Mouse (Mus musculus): Measurements from ENCODE around the gene Tk2.

DNA sequence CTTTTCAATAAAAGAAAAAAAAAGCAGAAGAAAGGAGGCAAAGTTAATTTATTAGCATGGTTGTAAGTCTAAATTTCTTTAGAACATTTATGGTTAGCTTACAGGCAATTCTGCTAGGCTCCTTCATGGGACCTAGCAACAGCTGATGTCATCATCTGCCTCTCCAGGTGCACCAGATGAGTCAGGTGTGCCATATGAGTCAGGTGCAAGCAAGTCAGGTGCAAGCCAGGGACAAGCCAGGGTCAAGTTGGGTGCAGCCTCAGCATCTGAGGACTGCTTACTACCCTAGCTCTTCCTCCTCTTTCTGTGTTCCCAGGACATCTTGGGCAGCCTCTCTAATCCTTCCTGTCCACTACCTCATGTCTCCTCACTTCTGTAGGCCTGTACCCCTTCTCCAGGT, 20.0 kb upstream of the Tk2 start:
- no peak for TF ChIP-seq CTCF (IDR thresholded peaks at IDR 0.05)
- TF ChIP-seq EP300 (IDR thresholded peaks at IDR 0.05), result no peak
